Mouse (Mus musculus) bone marrow, adult 2 months (tissue): ENCODE measurements around the gene Padi4.

Source experiments
- CTCF ChIP-seq: fragments of 200-500 bp; IDR thresholded peaks from 2 replicates; pipeline ENCODE4 v1.5.1; 2011; ENCODE audit warnings: low read length, control low read depth; ENCODE audit not compliant: control insufficient read depth, insufficient read depth
- POLR2A ChIP-seq: fragments of 200-500 bp; IDR thresholded peaks from 2 replicates; pipeline ENCODE4 v1.6.1; 2011; ENCODE audit warnings: low read depth, mild to moderate bottlenecking, control low read depth, low read length, borderline replicate concordance; ENCODE audit not compliant: control insufficient read depth

DNA sequence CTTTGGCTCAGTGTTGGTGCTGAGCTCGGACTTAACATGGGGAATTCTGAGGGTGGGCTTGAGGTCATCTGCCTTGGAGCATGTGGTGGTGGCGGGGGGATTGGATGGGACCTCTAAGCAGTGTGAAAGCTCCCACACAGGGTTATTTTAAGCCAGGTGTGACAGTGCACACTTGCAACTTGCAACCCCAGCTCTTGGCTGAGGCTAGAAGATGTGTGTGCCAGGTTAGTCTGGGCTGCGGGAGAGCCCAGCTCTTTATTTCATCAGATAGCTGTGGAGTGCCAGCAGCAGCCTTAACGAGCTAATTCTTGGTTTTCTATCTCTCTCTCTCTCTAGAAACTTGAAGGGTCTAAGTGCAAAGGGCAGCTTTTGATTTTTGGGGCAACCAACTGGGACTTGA is 66.4 kb downstream of the Padi4 start:
- TF ChIP-seq POLR2A (no peak), CTCF (no peak)
